Mouse (Mus musculus): ENCODE measurements around the gene Rbm6. TPM values are rescaled to one million over a fixed set of nuclear protein-coding genes. Genes with fewer than 3 reads are reported as not detected.

Rbm6 gene
- total and polyA plus RNA-seq, 3 experiments: 55.7 to 521 (median 55.8) TPM

DNA sequence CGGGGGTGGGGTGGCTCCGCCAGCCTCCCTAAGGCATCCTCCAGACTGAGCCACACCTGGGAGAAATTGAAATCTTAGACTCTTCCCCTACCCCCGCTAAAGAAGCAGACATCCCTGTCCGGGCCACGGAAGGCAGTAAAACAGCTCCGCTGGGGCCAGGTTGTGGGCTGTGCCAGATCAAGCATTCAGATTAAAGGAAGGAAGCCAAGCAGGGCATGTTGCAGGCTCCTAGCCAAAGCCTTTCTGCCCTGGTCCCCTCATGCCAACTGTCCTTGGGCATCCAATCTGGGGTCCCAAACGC is 136.9 kb downstream of the Rbm6 start:
- H3K9ac ChIP-seq (ENCODE audit: control insufficient read depth, low read depth, low read length, poor library complexity, severe bottlenecking): no peak overlapping the region
- TF ChIP-seq ZNF384 (IDR thresholded peaks at IDR 0.05; ENCODE audit: low read depth, low read length) (no peak), GATA1 (IDR thresholded peaks at IDR 0.05; ENCODE audit: low read depth, low read length) (peak; percentile 27; the same call in 1 of the 2 replicates)
- no peak overlapping the region for H3K27ac ChIP-seq (ENCODE audit: control insufficient read depth, low read depth, low read length)
- H3K4me3 ChIP-seq (ENCODE audit: control insufficient read depth in 1 of 2, insufficient read depth in 1 of 2, low read depth in 2 of 2, low read length in 2 of 2): no peak overlapping the region
- no peaks in the 10 kb centered on the region for H3K27me3 ChIP-seq (ENCODE audit: control insufficient read depth in 1 of 2, insufficient read depth in 2 of 2, low read length in 2 of 2)
- no peaks in the 10 kb centered on the region for H3K79me2 ChIP-seq (ENCODE audit: control insufficient read depth, insufficient read depth, low read length, poor library complexity)
- peaks cover 5 to 28% of the 10 kb centered on the region in 2 experiments; a peak in 3 of 4 replicates for H3K4me1 ChIP-seq (ENCODE audit: control insufficient read depth in 1 of 2, insufficient read depth in 2 of 2, low read length in 2 of 2)
- DNase-seq (ENCODE audit: low read depth, low spot score): no peak
- no peaks in the 10 kb centered on the region for H3K9me3 ChIP-seq (replicated peaks; ENCODE audit: insufficient read depth, low read length)
- H3K36me3 ChIP-seq (ENCODE audit: control insufficient read depth in 1 of 2, insufficient read depth in 2 of 2, low read length in 2 of 2): peaks cover 1 to 9% of the 10 kb centered on the region in 2 experiments; a peak in 3 of 4 replicates

DNA sequence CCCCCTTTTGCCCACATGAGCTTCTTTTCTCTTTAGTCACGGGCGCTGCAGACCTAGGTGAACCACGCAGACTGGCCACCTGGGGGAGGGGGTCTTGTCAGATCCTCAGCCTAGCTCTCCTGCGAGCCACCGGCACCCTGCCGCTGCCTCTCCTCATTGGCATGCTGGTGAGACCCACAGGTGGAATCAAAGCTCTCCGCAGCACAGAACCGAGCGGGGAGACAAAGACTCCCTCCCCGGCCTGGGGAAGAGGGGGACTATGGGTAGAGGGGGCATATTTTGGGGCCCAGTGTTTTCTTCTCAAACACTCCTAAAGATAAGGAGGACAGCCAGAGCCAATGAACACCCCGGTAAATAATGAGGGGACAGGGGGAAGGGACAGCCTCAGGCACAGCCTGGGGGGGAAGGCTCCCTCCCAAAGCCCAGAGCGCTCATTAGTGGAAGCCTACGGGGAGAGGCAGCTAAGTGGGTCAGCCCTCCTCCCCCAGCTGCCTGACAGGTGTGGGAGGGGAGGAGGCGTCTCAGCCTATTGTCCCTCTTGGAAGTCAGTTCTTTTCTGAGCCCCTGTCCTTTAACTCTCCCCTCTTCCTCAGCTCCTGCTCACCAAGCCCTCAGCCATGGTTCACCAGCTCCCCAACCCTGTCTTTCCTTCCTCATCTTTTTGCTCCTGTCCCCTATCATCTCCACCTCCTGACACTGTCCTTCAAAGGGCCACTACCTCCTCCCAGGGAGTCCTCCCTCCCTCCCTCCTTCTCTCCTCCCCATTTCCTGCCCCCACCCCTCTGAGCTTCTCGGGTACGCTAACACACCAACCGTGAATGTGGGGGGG is 137.5 kb downstream of the Rbm6 start:
- no peaks in the 10 kb centered on the region for H3K79me2 ChIP-seq (ENCODE audit: control insufficient read depth, insufficient read depth, low read length, poor library complexity)
- H3K4me1 ChIP-seq (ENCODE audit: control insufficient read depth in 1 of 2, insufficient read depth in 2 of 2, low read length in 2 of 2): peaks cover 5 to 28% of the 10 kb centered on the region in 2 experiments; a peak in 3 of 4 replicates
- no peak for TF ChIP-seq CHD1 (IDR thresholded peaks at IDR 0.05; ENCODE audit: low read depth, low read length)
- no peak overlapping the region for H3K4me3 ChIP-seq (ENCODE audit: control insufficient read depth in 1 of 2, insufficient read depth in 1 of 2, low read depth in 2 of 2, low read length in 2 of 2)
- no peak for DNase-seq (ENCODE audit: low read depth, low spot score)
- no peak overlapping the region for H3K9ac ChIP-seq (ENCODE audit: control insufficient read depth, low read depth, low read length, poor library complexity, severe bottlenecking)
- no peaks in the 10 kb centered on the region for H3K9me3 ChIP-seq (replicated peaks; ENCODE audit: insufficient read depth, low read length)
- no peak overlapping the region for H3K27ac ChIP-seq (ENCODE audit: control insufficient read depth, low read depth, low read length)
- H3K36me3 ChIP-seq (ENCODE audit: control insufficient read depth in 1 of 2, insufficient read depth in 2 of 2, low read length in 2 of 2): peaks cover 0 to 9% of the 10 kb centered on the region in 2 experiments; a peak in 3 of 4 replicates
- no peaks in the 10 kb centered on the region for H3K27me3 ChIP-seq (ENCODE audit: control insufficient read depth in 1 of 2, insufficient read depth in 2 of 2, low read length in 2 of 2)

DNA sequence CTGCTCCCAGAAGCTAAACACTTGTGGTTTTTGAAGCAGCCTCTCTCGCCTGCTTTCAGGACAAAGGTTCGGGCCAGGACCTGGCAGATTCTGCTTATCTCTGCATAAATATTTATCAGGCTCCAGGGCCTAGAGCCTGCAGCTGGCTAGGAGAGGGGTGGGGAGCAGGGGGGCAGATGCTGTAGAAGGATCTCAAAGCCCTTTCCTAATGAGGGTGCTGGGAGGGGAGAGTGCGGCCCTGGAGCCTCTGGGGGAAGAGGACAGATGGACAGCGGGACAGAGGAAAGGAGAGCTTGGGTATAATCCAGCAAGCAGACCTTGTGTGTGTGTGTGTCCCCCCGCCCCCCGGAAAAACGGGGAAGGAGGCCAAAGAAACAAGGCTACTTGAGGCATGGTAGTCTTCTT is 138.5 kb downstream of the Rbm6 start:
- Histone ChIP-seq H3K27me3 (ENCODE audit: control insufficient read depth in 1 of 2, insufficient read depth in 2 of 2, low read length in 2 of 2) (no peaks in the 10 kb centered on the region), H3K9ac (ENCODE audit: control insufficient read depth, low read depth, low read length, poor library complexity, severe bottlenecking) (no peak overlapping the region), H3K79me2 (ENCODE audit: control insufficient read depth, insufficient read depth, low read length, poor library complexity) (no peaks in the 10 kb centered on the region), H3K27ac (ENCODE audit: control insufficient read depth, low read depth, low read length) (no peak overlapping the region), H3K4me1 (ENCODE audit: control insufficient read depth in 1 of 2, insufficient read depth in 2 of 2, low read length in 2 of 2) (peaks cover 5 to 28% of the 10 kb centered on the region in 2 experiments; a peak in 3 of 4 replicates), H3K9me3 (replicated peaks; ENCODE audit: insufficient read depth, low read length) (no peaks in the 10 kb centered on the region), H3K36me3 (ENCODE audit: control insufficient read depth in 1 of 2, insufficient read depth in 2 of 2, low read length in 2 of 2) (peaks cover 0 to 9% of the 10 kb centered on the region in 2 experiments; a peak in 3 of 4 replicates), H3K4me3 (ENCODE audit: control insufficient read depth in 1 of 2, insufficient read depth in 1 of 2, low read depth in 2 of 2, low read length in 2 of 2) (no peak overlapping the region)
- no peak for DNase-seq (ENCODE audit: low read depth, low spot score)
- TF ChIP-seq TCF12 (IDR thresholded peaks at IDR 0.05; ENCODE audit: low read depth, low read length): peak; percentile 50; the same call in 1 of the 2 replicates
- no peak for TF ChIP-seq USF2 (IDR thresholded peaks at IDR 0.05; ENCODE audit: borderline replicate concordance in 1 of 2, insufficient read depth in 1 of 2, low read depth in 1 of 2, low read length in 2 of 2)

DNA sequence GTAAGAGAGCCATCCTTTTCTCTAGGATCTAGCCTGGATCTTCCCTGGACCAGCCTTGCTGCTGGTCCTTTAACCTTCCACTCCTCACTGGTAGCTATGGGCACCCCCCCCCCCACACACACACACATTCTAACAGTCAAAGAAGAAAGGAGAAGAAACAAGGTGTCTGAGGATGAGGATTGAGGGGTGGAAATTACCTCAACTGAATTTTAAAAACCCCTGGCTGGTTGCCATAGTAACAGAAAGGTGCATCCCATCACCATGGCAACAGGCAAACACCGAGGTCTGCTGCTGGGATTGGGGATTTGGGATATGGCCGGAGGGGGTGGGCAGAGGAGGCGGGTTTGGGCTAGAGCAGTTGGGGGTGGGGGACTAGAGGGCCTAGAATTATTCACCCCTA is 143.3 kb downstream of the Rbm6 start:
- Histone ChIP-seq H3K4me1 (ENCODE audit: control insufficient read depth in 1 of 2, insufficient read depth in 2 of 2, low read length in 2 of 2) (peaks cover 17 to 37% of the 10 kb centered on the region in 2 experiments), H3K27me3 (ENCODE audit: control insufficient read depth in 1 of 2, insufficient read depth in 2 of 2, low read length in 2 of 2) (no peaks in the 10 kb centered on the region)

More for the DNA sequence above, 143.3 kb downstream of the Rbm6 start:
- Histone ChIP-seq H3K9ac (ENCODE audit: control insufficient read depth, low read depth, low read length, poor library complexity, severe bottlenecking) (no peak overlapping the region), H3K36me3 (ENCODE audit: control insufficient read depth in 1 of 2, insufficient read depth in 2 of 2, low read length in 2 of 2) (peaks cover 0 to 12% of the 10 kb centered on the region in 2 experiments; a peak in 2 of 4 replicates), H3K9me3 (replicated peaks; ENCODE audit: insufficient read depth, low read length) (no peaks in the 10 kb centered on the region), H3K27ac (ENCODE audit: control insufficient read depth, low read depth, low read length) (no peak overlapping the region), H3K79me2 (ENCODE audit: control insufficient read depth, insufficient read depth, low read length, poor library complexity) (no peaks in the 10 kb centered on the region), H3K4me3 (ENCODE audit: control insufficient read depth in 1 of 2, insufficient read depth in 1 of 2, low read depth in 2 of 2, low read length in 2 of 2) (no peak overlapping the region)
- TF ChIP-seq KAT2A (conservative IDR thresholded peaks at IDR 0.05; ENCODE audit: low read depth, low read length) (no peak), ZNF384 (IDR thresholded peaks at IDR 0.05; ENCODE audit: low read depth, low read length) (no peak), ZC3H11A (IDR thresholded peaks at IDR 0.05; ENCODE audit: low read depth, low read length) (no peak), ZMIZ1 (IDR thresholded peaks at IDR 0.05; ENCODE audit: low read depth, low read length) (no peak), CHD2 (IDR thresholded peaks at IDR 0.05; ENCODE audit: low read length) (no peak), MXI1 (IDR thresholded peaks at IDR 0.05; ENCODE audit: low read depth, low read length) (no peak), TCF12 (IDR thresholded peaks at IDR 0.05; ENCODE audit: low read depth, low read length) (no peak), POLR2AphosphoS5 (IDR thresholded peaks at IDR 0.05; ENCODE audit: borderline replicate concordance, low read depth, low read length) (no peak), MAX (IDR thresholded peaks at IDR 0.05; ENCODE audit: low read length) (no peak), MYC (IDR thresholded peaks at IDR 0.05; ENCODE audit: low read depth, low read length) (no peak), EP300 (IDR thresholded peaks at IDR 0.05; ENCODE audit: low read depth in 1 of 2, low read length in 2 of 2) (no peak), USF2 (IDR thresholded peaks at IDR 0.05; ENCODE audit: borderline replicate concordance in 1 of 2, insufficient read depth in 1 of 2, low read depth in 1 of 2, low read length in 2 of 2) (no peak), HCFC1 (IDR thresholded peaks at IDR 0.05; ENCODE audit: low read depth, low read length) (no peak), SMC3 (IDR thresholded peaks at IDR 0.05; ENCODE audit: low read depth, low read length) (no peak), TAL1 (IDR thresholded peaks at IDR 0.05; ENCODE audit: low read length) (no peak), NELFE (IDR thresholded peaks at IDR 0.05; ENCODE audit: low read depth, low read length) (no peak)
- DNase-seq (ENCODE audit: low read depth, low spot score): no peak

All from MEL (cell line).